Mouse (Mus musculus) lung, adult 2 months (tissue): ENCODE data around the gene Nr2c2ap.

Experiments
- CTCF ChIP-seq: fragments of 200-500 bp; IDR thresholded peaks from 2 replicates; pipeline ENCODE4 v1.5.1; 2011; ENCODE audit warnings: mild to moderate bottlenecking, low read length, control low read depth; ENCODE audit not compliant: insufficient read depth
- POLR2A ChIP-seq: fragments of 200-500 bp; IDR thresholded peaks from 2 replicates; pipeline ENCODE4 v1.6.1; 2011; ENCODE audit warnings: low read depth, mild to moderate bottlenecking, control low read depth, low read length, borderline replicate concordance; ENCODE audit errors: extremely low read depth

DNA sequence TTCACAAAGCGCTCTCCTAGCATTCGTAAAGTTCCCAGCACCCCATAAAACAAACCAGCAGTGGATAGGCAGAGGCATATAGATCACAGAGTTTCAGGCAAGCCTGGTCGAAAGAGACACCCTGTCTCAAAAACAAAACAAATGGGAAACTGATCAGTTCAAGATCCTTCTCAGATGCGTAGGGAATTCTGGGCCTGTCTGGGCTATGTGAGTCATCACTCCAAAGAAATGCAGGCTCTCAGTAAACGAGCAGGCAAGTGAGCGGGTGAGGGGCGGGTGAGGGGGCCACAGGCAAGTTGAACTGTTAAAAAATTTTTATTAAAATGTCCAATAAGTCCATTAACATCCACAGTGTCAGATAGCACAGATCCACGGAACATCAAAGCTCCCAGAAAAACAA, 38.3 kb upstream of the Nr2c2ap start:
- no peak for TF ChIP-seq POLR2A
- no peak for TF ChIP-seq CTCF
